Mouse (Mus musculus) midbrain, embryonic 14.5 days (tissue): Measurements from ENCODE around the gene Mocs1. TPM values are rescaled to one million over a fixed set of nuclear protein-coding genes. Genes with fewer than 3 reads are reported as not detected.

Experiments used
- ATAC-seq: fragments of 200-750 bp; cut with Nextera tagmentation; 2 replicates; pipeline ENCODE4 v1.8.0; 2017; ENCODE audit warnings: moderate number of reproducible peaks, moderate library complexity; ENCODE audit not compliant: low FRiP score, low TSS enrichment
- DNase-seq: peaks from one replicate; pipeline ENCODE4 v3.0.0-alpha.2; 2015
- H3K27ac ChIP-seq: fragments of 300-500 bp; sonication (generic); replicated peaks from 2 replicates; pipeline ENCODE4 v1.5.1; 2014; ENCODE audit warnings: mild to moderate bottlenecking, low read depth, low read length, moderate library complexity
- H3K27me3 ChIP-seq: fragments of 300-500 bp; sonication (generic); 2 replicates; pipeline ENCODE4 v1.6.1; 2014; ENCODE audit warnings: low read length, control low read depth, mixed read lengths; ENCODE audit not compliant: control insufficient read depth, insufficient read depth
- H3K36me3 ChIP-seq: fragments of 300-500 bp; sonication (generic); 2 replicates; pipeline ENCODE4 v1.6.1; 2014; ENCODE audit warnings: low read length, control low read depth; ENCODE audit not compliant: control insufficient read depth, insufficient read depth
- H3K4me1 ChIP-seq: fragments of 300-500 bp; sonication (generic); 2 replicates; pipeline ENCODE4 v1.6.1; 2014; ENCODE audit warnings: mild to moderate bottlenecking, antibody characterized with exemption, low read length, control low read depth; ENCODE audit not compliant: control insufficient read depth, insufficient read depth
- H3K4me2 ChIP-seq: fragments of 300-500 bp; sonication (generic); 2 replicates; pipeline ENCODE4 v1.6.1; 2014; ENCODE audit warnings: mild to moderate bottlenecking, low read length, moderate library complexity
- H3K4me3 ChIP-seq: fragments of 300-500 bp; sonication (generic); replicated peaks from 2 replicates; pipeline ENCODE4 v1.5.1; 2014; ENCODE audit warnings: low read depth, low read length
- H3K9ac ChIP-seq: fragments of 300-500 bp; sonication (generic); replicated peaks from 2 replicates; pipeline ENCODE4 v1.6.1; 2014; ENCODE audit warnings: mild to moderate bottlenecking, low read length, moderate library complexity
- H3K9me3 ChIP-seq: fragments of 300-500 bp; sonication (generic); 2 replicates; pipeline ENCODE4 v1.6.1; 2016; ENCODE audit warnings: low read length, control low read depth, mixed read lengths; ENCODE audit not compliant: control insufficient read depth
- WGBS: fragments of 180-500 bp; shearing (Covaris S2); extraction: QIAGEN DNeasy Blood & Tissue Kit; methylation state at CpG from one replicate; pipeline ENCODE4 v1.1.7; 2014; 5-methylcytosine and 5-hydroxymethylcytosine counted together
- polyA plus RNA-seq: library from polyadenylated mRNA; unstranded; fragments of >200 nt; fragmentation: Nextera tagmentation; extraction: Ambion mirVana; gene quantifications from 2 replicates; pipeline ENCODE4 v1.2.1, GENCODE M21; 2014

Gene Mocs1
- polyA plus RNA-seq, 1 experiment from 2014 or later: 4.0 TPM

DNA sequence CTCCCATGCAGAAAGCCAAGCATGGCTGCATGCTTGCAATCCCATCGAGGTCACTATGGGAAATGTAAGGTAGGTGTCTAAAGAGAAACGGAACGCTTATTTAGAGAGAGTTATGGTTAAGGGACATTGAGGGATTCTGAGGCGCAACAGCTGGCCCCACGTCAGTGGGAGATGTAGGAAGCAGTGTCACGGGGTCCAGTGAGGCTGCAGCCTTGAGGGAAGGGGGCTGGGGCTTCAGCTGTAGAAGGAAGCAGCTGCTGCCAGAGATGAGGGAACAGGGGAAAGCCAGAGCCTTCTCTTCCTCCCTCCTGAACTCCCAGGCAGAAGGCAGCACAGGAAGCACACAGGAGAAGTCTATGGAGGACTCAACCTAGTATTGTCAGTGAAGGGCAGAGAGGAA lies 22.8 kb downstream of the Mocs1 start:
- Histone ChIP-seq H3K4me2 (no peak overlapping the region), H3K4me1 (no peaks in the 10 kb centered on the region), H3K4me3 (no peak overlapping the region), H3K27ac (no peak overlapping the region), H3K9me3 (no peaks in the 10 kb centered on the region), H3K9ac (no peak overlapping the region), H3K27me3 (no peaks in the 10 kb centered on the region), H3K36me3 (peaks cover 8% of the 10 kb centered on the region; the same call in 1 of the 2 replicates)
- WGBS: 92% methylated on average over 6 of the region's 6 CpGs
- DNase-seq: no peak
- no peak for ATAC-seq

DNA sequence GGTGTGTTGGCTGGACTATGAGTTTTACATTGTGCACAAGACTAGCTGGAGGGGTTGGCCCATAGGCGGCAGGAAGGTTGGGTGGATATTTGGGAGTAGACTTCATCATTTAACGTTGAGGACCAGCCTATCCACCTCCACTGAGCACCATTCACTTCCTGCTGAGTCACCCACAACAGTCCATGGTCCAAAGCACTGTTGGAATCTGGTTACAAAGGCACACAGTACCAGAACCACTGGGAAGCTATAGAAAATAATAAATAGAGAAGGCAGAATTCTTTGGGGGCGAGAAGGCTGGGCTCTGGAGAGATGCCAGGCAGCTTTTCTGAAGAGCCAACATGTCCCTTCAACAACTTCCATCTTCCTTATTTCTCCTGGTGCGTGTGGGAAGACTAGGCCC lies 28.2 kb downstream of the Mocs1 start:
- DNase-seq (no peak), ATAC-seq (no peak)
- H3K9me3 ChIP-seq: no peaks in the 10 kb centered on the region
- 73% methylated on average over 4 of the region's 4 CpGs for WGBS
- no peaks in the 10 kb centered on the region for H3K4me1 ChIP-seq
- no peaks in the 10 kb centered on the region for H3K27me3 ChIP-seq
- no peak overlapping the region for H3K4me3 ChIP-seq
- no peak overlapping the region for H3K9ac ChIP-seq
- H3K27ac ChIP-seq: no peak overlapping the region
- peaks cover 8% of the 10 kb centered on the region; the same call in 1 of the 2 replicates for H3K36me3 ChIP-seq
- no peak overlapping the region for H3K4me2 ChIP-seq

- peaks cover 8% of the 10 kb centered on the region; the same call in 1 of the 2 replicates for H3K36me3 ChIP-seq
- WGBS: 97% methylated on average over 3 of the region's 3 CpGs
- H3K27ac ChIP-seq: no peak overlapping the region
- H3K9ac ChIP-seq: no peak overlapping the region
- ATAC-seq: no peak
- no peak for DNase-seq
- no peaks in the 10 kb centered on the region for H3K27me3 ChIP-seq
- H3K4me3 ChIP-seq: no peak overlapping the region
- no peaks in the 10 kb centered on the region for H3K4me1 ChIP-seq
- H3K4me2 ChIP-seq: no peak overlapping the region
- H3K9me3 ChIP-seq: no peaks in the 10 kb centered on the region
Observed at GRCm38 (mm10) chr17:49457833-49458232, 29.7 kb downstream of the Mocs1 start.

GRCm38 (mm10) chr17:49458386-49458785 lies 30.2 kb downstream of the Mocs1 start:
- ATAC-seq: no peak
- no peak overlapping the region for H3K4me3 ChIP-seq
- DNase-seq: no peak
- H3K9me3 ChIP-seq: no peaks in the 10 kb centered on the region
- H3K4me2 ChIP-seq: no peak overlapping the region
- no peak overlapping the region for H3K9ac ChIP-seq
- no peaks in the 10 kb centered on the region for H3K27me3 ChIP-seq
- peaks cover 8% of the 10 kb centered on the region; the same call in 1 of the 2 replicates for H3K36me3 ChIP-seq
- 94% methylated on average over 18 of the region's 18 CpGs for WGBS
- H3K27ac ChIP-seq: no peak overlapping the region
- H3K4me1 ChIP-seq: no peaks in the 10 kb centered on the region

DNA sequence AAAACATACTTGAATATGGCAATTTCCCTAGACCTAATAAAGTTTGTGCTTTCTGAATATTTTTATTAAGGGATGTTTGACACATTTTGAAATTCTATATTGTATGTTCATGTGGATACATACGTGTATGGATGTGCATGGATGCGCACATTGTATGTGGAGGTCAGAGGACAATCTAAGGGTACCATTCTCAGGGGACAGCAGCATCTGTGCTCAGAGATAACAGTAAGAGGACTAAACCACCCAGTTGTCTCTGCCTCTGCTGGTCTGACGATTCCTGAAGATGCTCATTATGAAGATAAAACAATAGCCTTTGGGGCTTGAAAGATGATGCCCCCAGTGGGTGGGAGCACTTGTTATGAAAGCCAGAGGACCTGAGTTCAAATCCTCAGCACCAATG lies 36.7 kb downstream of the Mocs1 start:
- ATAC-seq (no peak), DNase-seq (no peak)
- no peaks in the 10 kb centered on the region for H3K9me3 ChIP-seq
- H3K36me3 ChIP-seq: no peaks in the 10 kb centered on the region
- H3K27me3 ChIP-seq: no peaks in the 10 kb centered on the region
- WGBS: 83% methylated on average over 3 of the region's 3 CpGs
- H3K4me3 ChIP-seq: no peak overlapping the region
- no peaks in the 10 kb centered on the region for H3K4me1 ChIP-seq
- no peak overlapping the region for H3K4me2 ChIP-seq
- no peak overlapping the region for H3K27ac ChIP-seq
- no peak overlapping the region for H3K9ac ChIP-seq

DNA sequence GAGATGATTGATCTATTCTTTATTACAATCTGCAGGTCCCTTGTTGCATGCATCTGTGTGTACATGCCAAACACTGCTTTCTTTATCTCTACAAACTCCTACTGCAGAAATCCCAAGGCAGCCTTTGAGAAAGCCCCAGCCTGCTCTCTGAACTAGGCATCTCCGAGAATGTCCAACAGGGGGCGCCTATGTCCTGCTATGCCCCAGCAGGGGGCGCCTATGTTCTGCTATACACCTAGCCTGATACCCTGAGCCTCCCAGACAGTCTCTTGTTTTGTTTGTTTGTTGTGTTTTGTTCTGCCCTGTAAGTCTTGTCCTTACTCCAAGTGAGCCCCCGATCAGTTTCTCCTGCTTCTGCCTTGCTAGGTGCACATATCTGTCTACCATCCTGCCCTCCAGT lies 40.1 kb downstream of the Mocs1 start:
- no peak overlapping the region for H3K9ac ChIP-seq
- H3K4me2 ChIP-seq: no peak overlapping the region
- no peak overlapping the region for H3K4me3 ChIP-seq
- H3K4me1 ChIP-seq: no peaks in the 10 kb centered on the region
- H3K27ac ChIP-seq: no peak overlapping the region
- ATAC-seq (no peak), DNase-seq (peak; percentile 77)
- H3K9me3 ChIP-seq: no peaks in the 10 kb centered on the region
- no peaks in the 10 kb centered on the region for H3K36me3 ChIP-seq
- WGBS: 33% methylated on average over 4 of the region's 4 CpGs
- H3K27me3 ChIP-seq: no peaks in the 10 kb centered on the region

DNA sequence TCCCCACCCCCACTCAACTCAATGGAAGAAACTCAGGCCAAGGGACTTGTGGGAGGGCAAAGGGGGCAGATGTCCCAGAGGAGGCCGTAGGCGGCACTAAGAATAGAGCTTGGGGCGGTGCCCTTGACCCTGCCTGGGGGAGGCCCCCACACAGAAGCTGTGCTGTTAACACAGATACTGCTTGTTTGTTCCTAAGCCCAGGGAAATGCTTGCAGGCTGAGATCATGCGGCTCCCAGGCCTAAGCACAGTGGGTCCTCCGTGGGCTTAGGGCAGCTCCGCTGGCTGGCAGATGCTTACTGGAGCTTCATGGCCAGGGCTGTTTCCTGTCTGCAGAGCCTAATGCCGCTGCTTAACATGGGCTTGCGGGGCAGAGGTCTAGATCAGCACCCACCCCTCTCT lies 44.5 kb downstream of the Mocs1 start:
- no peaks in the 10 kb centered on the region for H3K9me3 ChIP-seq
- no peak overlapping the region for H3K27ac ChIP-seq
- no peaks in the 10 kb centered on the region for H3K4me1 ChIP-seq
- no peak overlapping the region for H3K4me3 ChIP-seq
- no peak overlapping the region for H3K9ac ChIP-seq
- DNase-seq: no peak
- WGBS: 68% methylated on average over 8 of the region's 8 CpGs
- H3K36me3 ChIP-seq: no peaks in the 10 kb centered on the region
- ATAC-seq: 0 out of 2 replicates have a peak, but pooled peaks have one; percentile 16
- H3K4me2 ChIP-seq: no peak overlapping the region
- H3K27me3 ChIP-seq: no peaks in the 10 kb centered on the region

- no peaks in the 10 kb centered on the region for H3K4me1 ChIP-seq
- no peaks in the 10 kb centered on the region for H3K27me3 ChIP-seq
- WGBS: 92% methylated on average over 4 of the region's 4 CpGs
- no peak overlapping the region for H3K4me2 ChIP-seq
- H3K27ac ChIP-seq: no peak overlapping the region
- no peaks in the 10 kb centered on the region for H3K9me3 ChIP-seq
- H3K36me3 ChIP-seq: no peaks in the 10 kb centered on the region
- no peak overlapping the region for H3K9ac ChIP-seq
- ATAC-seq (no peak), DNase-seq (no peak)
- no peak overlapping the region for H3K4me3 ChIP-seq
Observed at GRCm38 (mm10) chr17:49474051-49474450, 45.9 kb downstream of the Mocs1 start.

DNA sequence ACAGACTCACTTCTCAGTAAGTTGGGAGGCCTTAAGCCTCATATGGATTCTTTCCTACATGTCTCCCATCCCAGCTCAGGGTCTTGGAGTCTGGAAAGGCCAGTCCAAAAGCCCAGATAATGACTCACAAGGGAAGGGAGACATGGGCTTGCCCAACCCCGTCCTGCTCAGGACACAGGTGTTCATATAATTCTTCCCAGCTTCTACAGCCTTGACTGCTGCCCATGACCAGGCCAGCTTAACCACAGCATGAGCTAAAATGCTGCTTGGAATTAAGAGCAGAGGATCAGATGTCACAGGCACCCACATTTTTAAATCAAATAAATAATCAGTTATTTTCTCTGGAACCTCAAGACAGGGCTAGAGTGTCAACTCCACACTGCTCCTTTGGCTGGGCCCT lies 47.0 kb downstream of the Mocs1 start:
- H3K9ac ChIP-seq: no peak overlapping the region
- no peaks in the 10 kb centered on the region for H3K4me1 ChIP-seq
- no peak overlapping the region for H3K4me3 ChIP-seq
- WGBS: 77% methylated on average over 1 of the region's 1 CpGs
- H3K36me3 ChIP-seq: no peaks in the 10 kb centered on the region
- H3K4me2 ChIP-seq: no peak overlapping the region
- ATAC-seq (no peak), DNase-seq (no peak)
- no peaks in the 10 kb centered on the region for H3K27me3 ChIP-seq
- no peaks in the 10 kb centered on the region for H3K9me3 ChIP-seq
- no peak overlapping the region for H3K27ac ChIP-seq
